Mouse (Mus musculus): ENCODE results near the gene Tmem63c. TPM values are rescaled to one million over a fixed set of nuclear protein-coding genes. Genes with fewer than 3 reads are reported as not detected.

The Tmem63c gene
- total RNA-seq (2017): not detected in 2 replicates

DNA sequence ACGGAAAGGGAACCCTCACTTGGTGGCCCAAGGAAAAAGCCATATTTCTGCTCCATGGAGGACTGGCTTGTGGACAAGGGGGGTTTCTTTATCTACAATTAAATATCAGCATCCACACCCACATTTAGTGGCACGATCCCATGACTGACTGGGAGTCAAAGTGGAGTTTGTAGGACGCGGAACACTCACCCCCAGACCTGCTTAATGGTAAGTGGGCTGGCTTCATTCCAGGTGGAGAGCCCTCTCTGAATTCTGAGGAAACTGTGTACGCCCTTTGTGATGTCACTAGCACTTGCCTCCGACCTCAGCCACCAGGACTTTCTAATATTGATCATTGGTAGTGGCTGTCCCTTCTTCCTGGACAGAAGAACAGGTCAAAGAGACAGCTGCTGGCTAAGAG is at the start of gene Tmem63c:
Gene Tmem63c, plus strand, starts transcription at position 301 of the 400 bp plus-strand sequence.
- no peak for ATAC-seq (ENCODE audit: extremely low read depth, insufficient number of reproducible peaks, low FRiP score, poor library complexity, severe bottlenecking)

DNA sequence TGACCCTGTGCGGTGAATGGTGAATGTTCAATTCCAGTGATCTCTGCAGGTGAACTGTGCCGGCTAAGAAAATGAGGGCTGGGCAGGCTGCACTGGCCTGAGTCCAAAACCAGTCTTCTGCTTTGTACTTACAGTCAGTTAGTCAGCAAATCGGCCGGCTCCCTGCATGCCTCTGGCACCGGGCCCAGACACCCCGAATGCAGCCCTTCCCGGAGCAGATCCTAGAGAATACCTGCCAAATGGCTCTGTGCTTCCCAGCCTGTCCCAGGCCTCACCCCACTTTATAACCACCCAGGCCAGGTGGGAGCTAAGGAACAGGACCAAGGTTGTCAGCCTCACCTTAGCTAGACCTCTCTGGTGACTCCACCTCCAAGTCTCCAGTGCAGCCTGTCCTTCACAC is 47.9 kb upstream of the Tmem63c start:
- ATAC-seq (ENCODE audit: extremely low read depth, insufficient number of reproducible peaks, low FRiP score, poor library complexity, severe bottlenecking): no peak

GRCm38 (mm10) chr12:86973706-86974105 is 47.4 kb upstream of the Tmem63c start:
- no peak for ATAC-seq (ENCODE audit: extremely low read depth, insufficient number of reproducible peaks, low FRiP score, poor library complexity, severe bottlenecking)

GRCm38 (mm10) chr12:86974387-86975288 is 46.5 kb upstream of the Tmem63c start:
- ATAC-seq (ENCODE audit: extremely low read depth, insufficient number of reproducible peaks, low FRiP score, poor library complexity, severe bottlenecking): no peak

DNA sequence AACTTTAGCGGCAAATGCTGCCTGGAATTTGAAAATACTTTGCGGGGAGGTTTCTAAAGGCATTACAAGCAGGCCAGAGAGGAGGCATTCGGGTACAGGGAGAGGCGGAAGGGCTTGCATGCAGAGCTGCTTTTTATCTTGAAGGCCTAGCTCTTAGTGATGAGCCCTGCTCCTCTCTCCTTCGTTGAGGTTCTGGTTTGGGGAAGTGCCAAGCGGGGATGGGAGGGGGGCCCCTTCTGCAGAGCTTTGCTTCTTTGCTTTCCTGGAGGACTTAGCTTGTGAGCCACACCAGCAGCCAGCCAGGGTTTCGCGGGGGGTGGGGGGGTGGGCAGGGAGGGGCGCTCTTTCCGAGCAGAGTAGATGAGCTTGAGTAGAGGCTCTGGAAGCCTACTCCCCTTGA is 45.4 kb upstream of the Tmem63c start:
- no peak for ATAC-seq (ENCODE audit: extremely low read depth, insufficient number of reproducible peaks, low FRiP score, poor library complexity, severe bottlenecking)

DNA sequence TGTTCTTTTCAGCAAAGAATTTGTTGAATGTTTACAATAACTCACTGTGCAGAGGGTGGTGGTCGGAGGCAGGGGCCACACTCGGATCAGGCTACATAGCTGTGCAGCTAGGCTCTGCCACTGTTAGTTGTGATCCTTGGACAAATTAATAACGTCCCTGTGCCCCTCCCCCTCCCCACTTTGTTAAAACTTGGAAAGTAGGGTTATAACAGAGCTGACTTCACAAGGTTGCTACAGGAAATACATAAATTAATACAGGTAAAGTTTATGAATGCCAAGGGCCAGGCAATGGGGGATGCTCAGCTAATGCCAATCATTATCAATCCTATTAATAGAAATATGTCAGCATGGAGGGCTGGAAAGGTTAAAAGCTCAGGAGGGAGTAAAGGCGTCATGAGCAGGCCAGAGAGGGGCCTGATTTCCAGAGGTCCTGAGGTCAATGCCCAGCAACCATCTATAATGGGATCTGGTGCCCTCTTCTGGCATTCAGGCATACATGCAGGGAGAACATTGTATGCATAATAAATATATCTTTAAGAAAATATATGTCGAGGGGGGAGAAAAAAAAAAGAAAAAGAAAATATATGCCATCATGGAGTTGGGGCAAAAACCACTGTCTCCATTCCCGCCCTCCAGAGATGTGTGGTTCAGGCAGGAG is 44.5 kb upstream of the Tmem63c start:
- no peak for ATAC-seq (ENCODE audit: extremely low read depth, insufficient number of reproducible peaks, low FRiP score, poor library complexity, severe bottlenecking)

DNA sequence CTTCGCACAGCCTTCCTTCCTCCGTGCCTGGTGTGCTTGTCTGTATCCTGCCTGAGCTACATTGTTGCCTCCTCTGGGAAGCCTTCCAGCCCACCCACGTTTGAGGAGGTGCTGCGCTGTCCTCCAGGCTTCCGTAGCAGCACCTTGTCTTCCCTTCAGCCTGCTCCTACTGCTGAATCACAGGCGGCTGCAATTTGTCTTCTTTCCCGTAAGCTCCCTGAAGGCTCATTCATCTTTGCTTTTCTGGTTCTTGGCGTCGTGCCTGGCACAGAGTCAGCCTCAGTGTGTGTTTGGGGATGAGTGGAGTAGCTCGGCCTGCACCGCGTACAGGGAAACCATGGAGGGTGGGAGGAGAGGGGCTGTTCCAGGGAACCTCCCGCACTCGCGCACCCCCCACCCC is 43.3 kb upstream of the Tmem63c start:
- ATAC-seq (ENCODE audit: extremely low read depth, insufficient number of reproducible peaks, low FRiP score, poor library complexity, severe bottlenecking): no peak

GRCm38 (mm10) chr12:86981180-86981579 is 40.0 kb upstream of the Tmem63c start:
- no peak for ATAC-seq (ENCODE audit: extremely low read depth, insufficient number of reproducible peaks, low FRiP score, poor library complexity, severe bottlenecking)

DNA sequence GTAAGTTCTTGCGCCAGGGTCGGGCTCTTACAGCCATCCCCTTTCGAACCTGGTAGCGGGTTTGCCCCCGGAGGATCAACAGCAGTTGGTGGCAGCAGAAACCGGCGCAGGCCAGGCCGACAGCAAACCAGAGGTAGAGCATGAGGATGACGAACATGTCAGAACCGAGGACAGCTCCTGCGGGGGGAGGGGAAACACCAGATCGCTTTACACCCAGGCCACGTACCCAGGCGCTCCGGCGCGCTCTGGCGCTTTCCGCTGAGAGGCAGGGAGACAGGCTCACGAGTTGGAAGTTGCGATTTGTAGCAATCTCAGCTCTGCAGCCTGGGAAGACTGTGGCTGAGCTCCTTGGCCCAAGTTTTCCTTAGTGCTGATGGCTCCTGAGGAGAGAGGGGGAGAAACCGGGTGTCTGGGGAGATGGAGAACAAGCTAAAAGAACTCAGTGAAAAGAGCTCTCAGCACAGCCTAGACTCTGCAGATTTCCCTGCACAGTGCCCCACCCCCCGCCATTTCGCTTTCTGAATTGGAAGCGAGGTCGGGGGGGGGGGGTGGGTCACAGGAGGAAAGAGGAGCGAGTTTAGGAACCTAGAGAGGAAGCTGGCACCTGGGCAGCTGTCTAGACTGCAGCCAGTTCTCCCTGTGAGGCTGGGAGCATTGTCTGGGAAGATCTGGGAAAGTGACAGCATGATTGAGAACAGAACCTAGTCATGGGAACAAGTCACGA is 37.5 kb upstream of the Tmem63c start:
- ATAC-seq (ENCODE audit: extremely low read depth, insufficient number of reproducible peaks, low FRiP score, poor library complexity, severe bottlenecking): no peak

DNA sequence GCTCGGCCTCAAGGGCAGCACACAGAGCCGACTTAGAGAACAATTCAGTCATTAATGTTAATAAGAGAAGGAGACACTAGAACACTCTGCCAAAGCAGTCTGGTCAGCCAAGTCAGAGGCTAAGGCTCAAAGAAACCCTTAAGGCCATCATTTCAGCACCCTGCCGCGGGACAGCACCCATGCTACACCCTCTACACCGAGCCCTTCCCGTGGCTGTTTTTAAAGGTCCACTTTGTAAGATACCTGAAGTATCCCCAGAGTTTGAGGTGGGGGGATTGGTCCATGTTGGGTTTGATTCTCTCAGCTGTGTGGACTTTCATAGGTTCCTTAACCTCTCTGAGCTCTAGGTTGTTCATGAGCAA is 37.0 kb upstream of the Tmem63c start:
- no peak for ATAC-seq (ENCODE audit: extremely low read depth, insufficient number of reproducible peaks, low FRiP score, poor library complexity, severe bottlenecking)

DNA sequence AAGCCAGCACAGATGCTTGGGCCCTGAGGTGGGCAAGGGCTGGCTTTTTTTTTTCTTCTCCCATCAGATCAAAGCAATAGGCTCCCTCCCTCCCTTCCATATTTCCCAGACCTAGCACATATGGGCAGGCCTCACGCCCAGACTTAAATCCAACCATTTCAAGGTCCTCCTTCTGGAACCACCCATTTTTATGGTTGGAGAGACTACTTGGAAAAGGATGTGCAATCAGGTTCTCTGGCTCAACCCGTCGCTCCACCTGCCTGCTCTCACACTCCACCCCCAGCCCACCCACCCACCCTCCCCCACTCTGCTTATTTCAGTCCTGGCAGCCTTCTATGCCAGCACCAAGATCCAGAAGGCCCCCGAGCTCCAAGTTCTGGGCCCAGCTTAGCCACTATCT is 34.6 kb upstream of the Tmem63c start:
- no peak for ATAC-seq (ENCODE audit: extremely low read depth, insufficient number of reproducible peaks, low FRiP score, poor library complexity, severe bottlenecking)

GRCm38 (mm10) chr12:86988227-86988626 is 32.9 kb upstream of the Tmem63c start:
- no peak for ATAC-seq (ENCODE audit: extremely low read depth, insufficient number of reproducible peaks, low FRiP score, poor library complexity, severe bottlenecking)

GRCm38 (mm10) chr12:86989378-86989777 is 31.8 kb upstream of the Tmem63c start:
- no peak for ATAC-seq (ENCODE audit: extremely low read depth, insufficient number of reproducible peaks, low FRiP score, poor library complexity, severe bottlenecking)

DNA sequence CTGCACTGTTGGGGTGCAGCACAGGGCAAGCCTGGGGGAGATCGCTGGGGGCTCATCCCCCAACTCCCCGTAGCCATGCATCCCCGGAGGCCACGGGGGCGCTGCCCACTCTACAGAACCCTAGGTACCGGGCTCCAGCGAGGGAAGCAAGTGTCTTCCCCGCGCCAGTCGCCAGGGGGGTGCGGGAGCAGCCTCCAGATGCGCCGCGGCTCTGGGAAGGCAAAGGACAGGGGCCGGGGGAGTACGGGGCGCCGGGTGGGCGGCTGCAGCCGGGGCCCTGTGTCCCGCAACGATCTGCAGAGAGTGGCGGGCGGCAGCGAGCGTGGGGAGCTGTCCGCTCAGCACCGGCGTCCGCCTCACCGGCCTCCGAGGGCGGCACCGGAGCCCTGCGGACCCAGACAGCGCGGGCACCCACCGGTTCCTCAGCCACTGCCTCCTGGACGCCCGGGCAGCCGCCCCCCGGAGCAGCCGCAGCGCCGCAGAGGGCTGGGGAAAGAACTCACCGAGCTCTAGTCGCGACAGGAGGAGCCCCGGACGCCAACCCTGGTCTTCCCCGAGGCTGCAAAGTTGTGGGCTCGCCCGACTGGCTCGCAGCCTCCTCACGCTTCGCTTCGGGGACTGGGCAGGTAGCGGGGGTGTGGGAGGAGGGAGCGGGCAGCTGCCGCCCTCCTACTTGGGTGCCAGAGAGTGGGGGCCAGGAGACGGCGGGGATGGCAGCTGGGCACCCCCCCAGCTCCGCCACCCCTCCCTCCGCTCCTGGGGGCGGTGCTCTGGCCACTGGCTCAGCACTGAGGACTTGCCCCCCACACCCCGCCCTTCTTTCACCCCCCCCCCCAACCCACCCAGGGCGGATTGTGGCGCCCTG is 31.0 kb upstream of the Tmem63c start, which contains the start of gene Zdhhc22:
Gene Zdhhc22, minus strand, starts transcription at position 541 of the 865 bp plus-strand sequence.
- ATAC-seq (ENCODE audit: extremely low read depth, insufficient number of reproducible peaks, low FRiP score, poor library complexity, severe bottlenecking): no peak

DNA sequence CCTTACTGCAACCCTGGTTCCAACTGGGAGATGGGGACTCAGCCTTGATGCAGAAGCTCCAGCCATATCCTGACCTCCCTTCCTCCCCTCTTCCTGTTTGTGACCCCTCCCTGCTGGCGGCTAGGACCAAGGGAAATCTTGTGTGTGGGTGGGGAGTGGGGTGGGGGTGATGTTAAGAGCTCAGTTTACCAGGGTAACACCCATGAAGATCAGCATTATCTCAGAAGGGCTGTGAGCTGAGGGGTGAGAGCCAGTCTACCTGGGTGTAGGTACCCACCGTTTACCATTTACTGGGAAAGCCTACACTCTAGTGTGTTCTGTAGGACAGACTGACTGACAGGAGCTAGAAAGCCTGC is 30.4 kb upstream of the Tmem63c start:
- no peak for ATAC-seq (ENCODE audit: extremely low read depth, insufficient number of reproducible peaks, low FRiP score, poor library complexity, severe bottlenecking)

- no peak for ATAC-seq (ENCODE audit: extremely low read depth, insufficient number of reproducible peaks, low FRiP score, poor library complexity, severe bottlenecking)
Observed at GRCm38 (mm10) chr12:86994166-86994565, 27.0 kb upstream of the Tmem63c start.

DNA sequence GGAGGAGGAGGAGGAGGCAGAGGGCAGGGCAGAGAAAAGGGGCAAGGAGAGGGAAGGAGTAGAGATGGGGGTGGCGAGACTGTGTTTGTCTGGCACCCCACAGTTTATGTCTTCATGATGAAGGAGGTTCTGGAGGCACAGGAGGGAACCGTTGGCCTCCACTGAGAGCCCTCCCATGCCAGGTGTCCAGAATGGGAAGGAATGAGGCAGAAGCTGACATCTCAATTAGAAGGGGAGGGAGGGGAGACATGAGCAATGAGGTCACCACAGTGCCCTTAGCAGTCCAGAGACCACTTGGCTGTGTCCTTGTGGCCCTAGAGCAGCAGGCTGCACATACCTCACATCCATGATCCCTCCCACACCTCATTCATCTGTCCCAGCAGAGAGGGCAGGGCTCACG is 26.4 kb upstream of the Tmem63c start:
- ATAC-seq (ENCODE audit: extremely low read depth, insufficient number of reproducible peaks, low FRiP score, poor library complexity, severe bottlenecking): no peak

GRCm38 (mm10) chr12:86995931-86996330 is 25.2 kb upstream of the Tmem63c start:
- no peak for ATAC-seq (ENCODE audit: extremely low read depth, insufficient number of reproducible peaks, low FRiP score, poor library complexity, severe bottlenecking)

- no peak for ATAC-seq (ENCODE audit: extremely low read depth, insufficient number of reproducible peaks, low FRiP score, poor library complexity, severe bottlenecking)
Observed at GRCm38 (mm10) chr12:86998699-86999098, 22.4 kb upstream of the Tmem63c start.
